Mouse (Mus musculus): Measurements from ENCODE around the gene Nudcd3. TPM values are rescaled to one million over a fixed set of nuclear protein-coding genes. Genes with fewer than 3 reads are reported as not detected.

Nudcd3 gene
- total and polyA plus RNA-seq, 3 experiments = 30.7 to 82.2 (median 35.6) TPM

DNA sequence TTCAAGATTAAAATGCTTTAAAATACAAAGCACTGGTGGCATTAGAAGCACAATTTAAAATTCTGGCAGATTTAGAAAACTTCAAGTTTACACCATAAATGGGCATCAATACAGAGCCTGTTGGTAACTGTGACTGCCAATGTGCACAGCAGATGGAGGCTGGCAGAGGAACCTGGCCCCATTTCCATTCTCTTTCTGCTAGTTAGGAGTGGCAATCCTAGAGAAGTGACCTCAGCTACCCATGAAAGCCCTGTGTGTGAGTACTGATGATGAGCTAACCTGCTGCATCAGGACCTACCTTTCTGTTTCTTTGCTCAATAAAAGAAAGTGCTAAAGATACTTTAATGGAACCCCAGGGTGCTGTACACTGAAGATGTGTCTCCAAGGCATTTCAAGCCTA, 90.2 kb downstream of the Nudcd3 start:
- H3K9me3 ChIP-seq (replicated peaks; ENCODE audit: low read length) = no peaks in the 10 kb centered on the region
- peaks cover 77 to 94% of the 10 kb centered on the region in 2 experiments for H3K36me3 ChIP-seq (replicated peaks in 1 of 2; ENCODE audit: control insufficient read depth in 1 of 2, insufficient read depth in 1 of 2, low read length in 1 of 2)
- H3K27me3 ChIP-seq (replicated peaks) = no peaks in the 10 kb centered on the region
- TF ChIP-seq ZNF384 (IDR thresholded peaks at IDR 0.05; ENCODE audit: low read depth, low read length) (no peak), SIN3A (IDR thresholded peaks at IDR 0.05; ENCODE audit: low read length) (no peak), TBP (conservative IDR thresholded peaks at IDR 0.05; ENCODE audit: low read depth, low read length) (no peak), NELFE (IDR thresholded peaks at IDR 0.05; ENCODE audit: low read depth, low read length) (no peak), CHD1 (IDR thresholded peaks at IDR 0.05; ENCODE audit: low read depth, low read length) (no peak), MAFK (IDR thresholded peaks at IDR 0.05; ENCODE audit: insufficient replicate concordance, low read length) (no peak), MAZ (IDR thresholded peaks at IDR 0.05; ENCODE audit: low read depth, low read length) (no peak), MYC (IDR thresholded peaks at IDR 0.05; ENCODE audit: low read depth, low read length) (no peak), TCF12 (IDR thresholded peaks at IDR 0.05; ENCODE audit: low read depth, low read length) (no peak), USF1 (IDR thresholded peaks at IDR 0.05; ENCODE audit: low read depth, low read length) (no peak), EP300 (IDR thresholded peaks at IDR 0.05; ENCODE audit: low read length) (no peak), CTCF (conservative IDR thresholded peaks at IDR 0.05 in 1 of 2, IDR thresholded peaks at IDR 0.05 in 1 of 2; ENCODE audit: low read depth in 2 of 2, low read length in 2 of 2) (no peak), POLR2A (IDR thresholded peaks at IDR 0.05; ENCODE audit: low read depth, low read length) (no peak), JUND (conservative IDR thresholded peaks at IDR 0.05; ENCODE audit: low read depth, low read length) (no peak), SMC3 (IDR thresholded peaks at IDR 0.05; ENCODE audit: low read depth, low read length) (no peak), USF2 (conservative IDR thresholded peaks at IDR 0.05; ENCODE audit: low read depth, low read length) (no peak), KAT2A (IDR thresholded peaks at IDR 0.05; ENCODE audit: insufficient replicate concordance, low read length) (no peak), ZKSCAN1 (IDR thresholded peaks at IDR 0.05; ENCODE audit: borderline replicate concordance, low read depth, low read length) (no peak)
- H3K79me2 ChIP-seq (replicated peaks; ENCODE audit: control insufficient read depth, extremely low read depth, insufficient read depth, poor library complexity, severe bottlenecking) = no peaks in the 10 kb centered on the region
- no peak overlapping the region for H3K4me3 ChIP-seq (replicated peaks in 1 of 3; ENCODE audit: low read depth in 2 of 3, low read length in 2 of 3, poor library complexity in 1 of 3)
- no peak overlapping the region for H3K4me2 ChIP-seq (ENCODE audit: insufficient read depth, low read depth, poor library complexity, severe bottlenecking)
- no peak overlapping the region for H3K9ac ChIP-seq (ENCODE audit: insufficient read depth, low read depth)
- peaks cover 0 to 8% of the 10 kb centered on the region in 2 experiments; a peak in 3 of 4 replicates for H3K4me1 ChIP-seq (ENCODE audit: control insufficient read depth in 1 of 2, insufficient read depth in 2 of 2)
- dilution Hi-C loops (cut with MboI; ENCODE audit: extremely low pct_ligation_motif_present, extremely low pct_unique_long_range_greater_than_20kb, low sequenced_read_pairs) (no loop called here), in situ Hi-C loops (cut with MboI; ENCODE audit: low pct_ligation_motif_present, low pct_unique_long_range_greater_than_20kb, low sequenced_read_pairs) (no loop called here)
- DNase-seq (ENCODE audit: extremely low read depth) = no peak
- H3K27ac ChIP-seq (ENCODE audit: insufficient read depth, low read depth) = no peak overlapping the region

DNA sequence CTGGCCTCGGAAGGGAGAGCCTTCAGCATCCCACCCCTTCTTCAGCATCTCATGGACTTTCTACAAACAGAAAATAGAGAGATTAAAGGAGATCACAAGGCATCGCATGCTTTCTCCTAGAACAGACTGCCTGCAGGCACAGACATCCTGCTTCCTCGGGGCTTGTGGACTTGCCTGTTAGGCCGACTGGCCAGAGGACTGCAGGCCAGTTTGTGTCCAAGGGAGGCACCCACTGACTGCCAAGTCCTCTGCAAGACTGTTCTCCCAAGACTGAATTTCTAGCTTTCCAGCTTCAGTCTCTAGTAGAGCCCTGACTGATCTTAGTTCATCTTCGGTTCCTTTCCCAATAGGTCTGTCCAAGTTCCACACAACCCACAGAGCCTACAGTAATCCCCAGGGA, 91.9 kb downstream of the Nudcd3 start:
- in situ Hi-C loops (cut with MboI; ENCODE audit: low pct_ligation_motif_present, low pct_unique_long_range_greater_than_20kb, low sequenced_read_pairs) = no loop called here
- Histone ChIP-seq H3K4me2 (ENCODE audit: insufficient read depth, low read depth, poor library complexity, severe bottlenecking) (no peak overlapping the region), H3K27me3 (replicated peaks) (no peaks in the 10 kb centered on the region), H3K27ac (ENCODE audit: insufficient read depth, low read depth) (no peak overlapping the region), H3K79me2 (replicated peaks; ENCODE audit: control insufficient read depth, extremely low read depth, insufficient read depth, poor library complexity, severe bottlenecking) (no peaks in the 10 kb centered on the region), H3K4me1 (ENCODE audit: control insufficient read depth in 1 of 2, insufficient read depth in 2 of 2) (peaks cover 0 to 8% of the 10 kb centered on the region in 2 experiments; a peak in 3 of 4 replicates), H3K9ac (ENCODE audit: insufficient read depth, low read depth) (no peak overlapping the region), H3K36me3 (replicated peaks in 1 of 2; ENCODE audit: control insufficient read depth in 1 of 2, insufficient read depth in 1 of 2, low read length in 1 of 2) (peaks cover 67 to 96% of the 10 kb centered on the region in 2 experiments), H3K9me3 (replicated peaks; ENCODE audit: low read length) (no peaks in the 10 kb centered on the region), H3K4me3 (replicated peaks in 1 of 3; ENCODE audit: low read depth in 2 of 3, low read length in 2 of 3, poor library complexity in 1 of 3) (no peak overlapping the region)
- TF ChIP-seq TBP (conservative IDR thresholded peaks at IDR 0.05; ENCODE audit: low read depth, low read length) = no peak
- no peak for TF ChIP-seq JUND (conservative IDR thresholded peaks at IDR 0.05; ENCODE audit: low read depth, low read length)
- TF ChIP-seq SMC3 (IDR thresholded peaks at IDR 0.05; ENCODE audit: low read depth, low read length) = no peak
- no peak for TF ChIP-seq IRF4 (IDR thresholded peaks at IDR 0.05; ENCODE audit: low read depth, low read length)
- no peak for TF ChIP-seq UBTF (IDR thresholded peaks at IDR 0.05; ENCODE audit: low read depth, low read length)
- TF ChIP-seq USF1 (IDR thresholded peaks at IDR 0.05; ENCODE audit: low read depth, low read length) = no peak
- no peak for TF ChIP-seq MEF2A (IDR thresholded peaks at IDR 0.05; ENCODE audit: borderline replicate concordance, low read depth, low read length)
- TF ChIP-seq ZKSCAN1 (IDR thresholded peaks at IDR 0.05; ENCODE audit: borderline replicate concordance, low read depth, low read length) = no peak
- TF ChIP-seq POLR2A (IDR thresholded peaks at IDR 0.05; ENCODE audit: low read depth, low read length) = no peak
- TF ChIP-seq POLR2AphosphoS2 (IDR thresholded peaks at IDR 0.05; ENCODE audit: low read depth, low read length) = no peak
- no peak for TF ChIP-seq ZC3H11A (IDR thresholded peaks at IDR 0.05; ENCODE audit: low read depth, low read length)
- no peak for TF ChIP-seq CHD1 (IDR thresholded peaks at IDR 0.05; ENCODE audit: low read depth, low read length)
- no peak for TF ChIP-seq ZNF384 (IDR thresholded peaks at IDR 0.05; ENCODE audit: low read depth, low read length)
- DNase-seq (ENCODE audit: extremely low read depth) = peak; percentile 22
- dilution Hi-C loops (cut with MboI; ENCODE audit: extremely low pct_ligation_motif_present, extremely low pct_unique_long_range_greater_than_20kb, low sequenced_read_pairs) = no loop called here
